Mouse (Mus musculus): ENCODE data around the gene Man1c1. TPM values are rescaled to one million over a fixed set of nuclear protein-coding genes. Genes with fewer than 3 reads are reported as not detected.

The Man1c1 gene
- total and polyA plus RNA-seq, 2 experiments from 2014 or later, result 2.4 to 9.9 TPM

DNA sequence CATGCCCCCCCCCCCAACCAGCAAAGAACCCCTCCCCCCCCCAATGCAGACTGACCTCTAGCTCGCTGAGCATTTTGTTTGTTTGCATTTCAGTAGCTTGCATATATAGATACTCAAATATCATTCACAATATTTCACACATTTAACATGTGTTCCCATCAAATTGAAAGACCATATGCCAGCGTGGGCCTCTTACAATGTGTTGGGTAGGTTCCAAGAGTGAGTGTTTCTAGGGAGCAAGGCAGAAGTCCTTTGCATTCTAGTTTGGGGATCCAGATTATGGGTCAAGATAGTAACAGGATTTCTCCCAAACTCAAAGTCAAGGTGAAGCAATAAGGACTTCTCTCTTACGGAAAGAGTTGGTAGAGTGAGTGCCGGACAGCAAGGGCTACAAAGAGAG is 185.5 kb downstream of the Man1c1 start:
- no peaks in the 10 kb centered on the region for H3K36me3 ChIP-seq (ENCODE audit: insufficient read depth)
- DNase-seq, result no peak
- H3K27me3 ChIP-seq (ENCODE audit: insufficient read depth, low read length), result no peaks in the 10 kb centered on the region
- no peak overlapping the region for H3K4me3 ChIP-seq (ENCODE audit: low read depth, low read length)
- no peak for TF ChIP-seq CTCF (IDR thresholded peaks at IDR 0.05; ENCODE audit: low read depth)
- 86% methylated on average over 4 of the region's 4 CpGs for WGBS
- no peaks in the 10 kb centered on the region for H3K4me1 ChIP-seq (ENCODE audit: insufficient read depth)
- H3K4me2 ChIP-seq (ENCODE audit: low read depth), result no peak overlapping the region
- no peaks in the 10 kb centered on the region for H3K9me3 ChIP-seq (ENCODE audit: low read length)
- H3K9ac ChIP-seq, result no peak overlapping the region
- no peak overlapping the region for H3K27ac ChIP-seq (ENCODE audit: low read depth, low read length)
- no peak for ATAC-seq

DNA sequence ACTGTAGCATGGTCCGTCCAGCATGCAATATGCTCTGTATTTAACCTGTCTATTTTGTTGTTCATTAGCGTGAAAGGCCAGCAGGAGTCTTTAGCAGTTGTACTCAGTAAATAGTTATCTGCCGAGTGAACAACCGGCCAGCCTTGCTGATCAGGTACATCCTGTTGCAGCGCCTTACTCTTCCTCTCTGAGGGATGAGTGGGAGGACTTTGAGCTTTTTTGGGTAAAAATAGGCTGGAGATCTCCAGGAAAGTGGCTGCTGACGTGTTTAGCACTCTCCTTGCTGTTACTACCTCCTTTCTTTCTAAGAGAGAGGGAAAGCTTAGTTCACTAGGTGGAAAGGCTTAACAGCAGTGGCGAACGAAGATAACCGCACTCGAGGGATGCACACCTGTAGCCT is 186.4 kb downstream of the Man1c1 start:
- no peak for ATAC-seq
- H3K4me3 ChIP-seq (ENCODE audit: low read depth, low read length), result no peak overlapping the region
- no peak overlapping the region for H3K9ac ChIP-seq
- no peaks in the 10 kb centered on the region for H3K27me3 ChIP-seq (ENCODE audit: insufficient read depth, low read length)
- H3K4me1 ChIP-seq (ENCODE audit: insufficient read depth), result no peaks in the 10 kb centered on the region
- no peak overlapping the region for H3K4me2 ChIP-seq (ENCODE audit: low read depth)
- H3K27ac ChIP-seq (ENCODE audit: low read depth, low read length), result no peak overlapping the region
- H3K9me3 ChIP-seq (ENCODE audit: low read length), result no peaks in the 10 kb centered on the region
- DNase-seq, result no peak
- no peak for TF ChIP-seq CTCF (IDR thresholded peaks at IDR 0.05; ENCODE audit: low read depth)
- WGBS, result 86% methylated on average over 10 of the region's 10 CpGs
- H3K36me3 ChIP-seq (ENCODE audit: insufficient read depth), result no peaks in the 10 kb centered on the region

DNA sequence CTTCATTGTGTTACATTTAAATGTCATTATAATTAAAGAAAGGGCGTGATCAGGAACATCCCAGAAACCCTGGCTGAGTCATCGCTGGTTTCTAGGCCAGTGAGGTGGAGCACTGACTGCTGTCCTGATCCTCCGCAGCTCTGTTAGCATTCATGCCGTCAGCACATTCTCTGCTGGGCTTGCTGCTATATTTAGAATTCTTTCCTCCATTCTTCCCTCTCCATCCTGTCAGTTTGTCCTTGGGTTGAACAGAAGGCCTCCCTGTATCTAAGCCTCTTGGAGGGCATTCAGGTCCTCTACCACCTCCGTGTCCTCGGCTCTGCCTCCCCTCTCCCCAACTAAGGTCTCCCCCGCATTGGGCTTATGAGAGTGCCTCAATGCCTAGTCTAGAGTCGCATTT is 187.1 kb downstream of the Man1c1 start:
- Histone ChIP-seq H3K36me3 (ENCODE audit: insufficient read depth) (no peaks in the 10 kb centered on the region), H3K4me3 (ENCODE audit: low read depth, low read length) (no peak overlapping the region), H3K4me2 (ENCODE audit: low read depth) (no peak overlapping the region), H3K4me1 (ENCODE audit: insufficient read depth) (no peaks in the 10 kb centered on the region), H3K9me3 (ENCODE audit: low read length) (no peaks in the 10 kb centered on the region), H3K27ac (ENCODE audit: low read depth, low read length) (peak overlapping the region; percentile 58; the same call in 1 of the 2 replicates), H3K27me3 (ENCODE audit: insufficient read depth, low read length) (no peaks in the 10 kb centered on the region), H3K9ac (no peak overlapping the region)
- 74% methylated on average over 8 of the region's 8 CpGs for WGBS
- no peak for TF ChIP-seq CTCF (IDR thresholded peaks at IDR 0.05; ENCODE audit: low read depth)
- no peak for ATAC-seq
- DNase-seq, result no peak

DNA sequence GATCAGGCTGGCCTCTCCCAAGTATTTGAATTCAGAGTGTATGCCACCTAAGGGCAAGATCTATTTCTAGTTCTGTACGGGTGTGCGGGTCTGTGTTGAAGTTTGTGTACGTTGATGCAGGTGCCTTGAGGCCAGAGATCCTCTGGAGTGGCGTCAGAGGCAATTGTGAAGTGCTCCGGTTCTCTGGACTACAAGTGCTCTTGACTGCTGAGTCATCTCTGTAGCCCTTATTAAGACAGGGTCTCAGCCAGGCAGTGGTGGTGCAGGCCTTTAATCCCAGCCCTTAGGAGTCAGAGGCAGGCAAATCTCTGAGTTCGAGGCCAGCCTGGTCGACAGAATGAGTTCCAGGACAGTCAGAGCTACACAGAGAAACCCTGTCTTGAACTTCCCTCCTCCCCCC is 188.5 kb downstream of the Man1c1 start:
- no peaks in the 10 kb centered on the region for H3K27me3 ChIP-seq (ENCODE audit: insufficient read depth, low read length)
- ATAC-seq, result no peak
- H3K9me3 ChIP-seq (ENCODE audit: low read length), result no peaks in the 10 kb centered on the region
- H3K27ac ChIP-seq (ENCODE audit: low read depth, low read length), result no peak overlapping the region
- no peak overlapping the region for H3K4me2 ChIP-seq (ENCODE audit: low read depth)
- TF ChIP-seq CTCF (IDR thresholded peaks at IDR 0.05; ENCODE audit: low read depth), result no peak
- H3K4me1 ChIP-seq (ENCODE audit: insufficient read depth), result no peaks in the 10 kb centered on the region
- WGBS, result 77% methylated on average over 7 of the region's 7 CpGs
- H3K9ac ChIP-seq, result no peak overlapping the region
- no peak overlapping the region for H3K4me3 ChIP-seq (ENCODE audit: low read depth, low read length)
- no peaks in the 10 kb centered on the region for H3K36me3 ChIP-seq (ENCODE audit: insufficient read depth)
- no peak for DNase-seq

DNA sequence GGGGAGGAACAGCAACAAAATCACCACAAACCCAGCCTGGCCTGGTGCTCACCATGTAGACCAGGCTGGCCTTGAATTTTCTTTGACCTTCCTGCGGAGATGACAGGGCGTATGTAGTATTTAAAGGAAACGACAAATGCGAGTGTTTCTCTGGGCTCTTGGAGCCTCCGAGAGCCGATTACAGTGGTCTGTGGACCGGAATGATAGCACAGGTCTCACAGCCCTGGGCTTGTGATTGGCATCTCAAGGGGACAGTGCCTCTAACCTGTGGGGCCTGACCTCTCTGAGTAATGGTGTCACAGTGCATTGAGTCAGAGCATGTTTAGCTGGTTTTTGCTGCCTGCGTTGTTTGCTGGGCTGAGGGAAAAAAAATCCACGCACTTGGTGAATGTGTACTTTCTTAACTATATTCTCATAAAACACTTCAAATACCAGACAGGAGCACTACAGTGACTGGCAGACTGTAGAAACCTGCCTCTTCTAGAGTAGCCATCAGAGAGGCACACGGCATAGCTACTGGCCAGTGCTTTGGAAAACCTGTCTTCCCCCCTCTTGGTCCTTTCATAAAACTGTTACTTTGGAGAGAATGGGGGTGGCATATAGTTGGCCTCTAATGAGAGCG is 189.7 kb downstream of the Man1c1 start:
- no peaks in the 10 kb centered on the region for H3K9me3 ChIP-seq (ENCODE audit: low read length)
- no peak for DNase-seq

DNA sequence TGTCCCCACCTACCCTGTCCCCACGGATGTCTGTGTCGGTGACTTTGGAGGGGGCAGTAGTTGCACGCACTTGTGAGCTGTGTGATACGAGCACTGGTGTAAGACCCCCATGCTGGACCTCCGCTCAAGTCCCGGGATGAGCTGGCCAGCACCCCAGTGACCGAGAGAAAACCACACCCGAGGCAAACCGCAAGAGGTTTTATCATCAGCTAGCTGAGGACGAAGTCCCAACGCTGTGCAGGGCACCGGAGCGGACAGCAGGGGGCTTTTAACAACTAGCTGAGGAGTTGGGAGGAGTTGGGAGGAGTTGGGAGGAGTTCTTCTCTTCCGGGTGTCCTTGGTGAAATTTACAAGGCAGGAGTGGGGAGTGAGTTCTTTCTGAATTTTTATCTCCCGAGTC is 191.3 kb downstream of the Man1c1 start:
- WGBS, result 30% methylated on average over 15 of the region's 15 CpGs
- H3K4me3 ChIP-seq (ENCODE audit: low read depth, low read length), result no peak overlapping the region
- no peaks in the 10 kb centered on the region for H3K27me3 ChIP-seq (ENCODE audit: insufficient read depth, low read length)
- peak; percentile 59 for TF ChIP-seq CTCF (IDR thresholded peaks at IDR 0.05; ENCODE audit: low read depth)
- peaks cover 7% of the 10 kb centered on the region for H3K36me3 ChIP-seq (ENCODE audit: insufficient read depth)
- peak overlapping the region; percentile 1; the same call in 1 of the 2 replicates for H3K4me2 ChIP-seq (ENCODE audit: low read depth)
- H3K9ac ChIP-seq, result no peak overlapping the region
- H3K27ac ChIP-seq (ENCODE audit: low read depth, low read length), result no peak overlapping the region
- H3K9me3 ChIP-seq (ENCODE audit: low read length), result no peaks in the 10 kb centered on the region
- no peak for ATAC-seq
- no peaks in the 10 kb centered on the region for H3K4me1 ChIP-seq (ENCODE audit: insufficient read depth)
- DNase-seq, result peak; percentile 58

More for the DNA sequence above, 189.7 kb downstream of the Man1c1 start:
- Histone ChIP-seq H3K9ac (no peak overlapping the region), H3K27me3 (ENCODE audit: insufficient read depth, low read length) (no peaks in the 10 kb centered on the region), H3K4me2 (ENCODE audit: low read depth) (no peak overlapping the region), H3K36me3 (ENCODE audit: insufficient read depth) (no peaks in the 10 kb centered on the region), H3K27ac (ENCODE audit: low read depth, low read length) (no peak overlapping the region), H3K4me1 (ENCODE audit: insufficient read depth) (no peaks in the 10 kb centered on the region), H3K4me3 (ENCODE audit: low read depth, low read length) (no peak overlapping the region)
- ATAC-seq, result no peak
- WGBS, result 94% methylated on average over 11 of the region's 11 CpGs
- TF ChIP-seq CTCF (IDR thresholded peaks at IDR 0.05; ENCODE audit: low read depth), result no peak

DNA sequence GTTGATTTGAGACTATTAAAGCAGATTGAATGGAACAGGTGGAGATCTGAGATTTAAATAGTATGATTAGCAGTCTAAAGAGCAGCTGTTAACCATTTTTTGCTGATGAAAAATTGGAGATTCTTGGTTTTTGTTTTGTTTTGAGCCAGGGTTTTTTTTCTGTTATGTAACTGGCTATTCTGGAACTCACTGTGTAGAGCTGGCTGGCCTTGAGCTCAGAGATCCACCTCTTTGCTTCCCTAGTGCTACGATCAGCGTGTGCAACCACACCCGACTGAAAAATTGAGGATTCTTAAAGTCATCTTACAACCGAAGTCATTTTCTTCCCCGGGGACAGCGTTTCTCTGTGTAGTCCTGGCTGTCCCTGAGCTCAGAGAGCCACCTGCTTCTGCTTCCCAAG is 192.4 kb downstream of the Man1c1 start:
- Histone ChIP-seq H3K4me2 (ENCODE audit: low read depth) (no peak overlapping the region), H3K9ac (no peak overlapping the region), H3K4me1 (ENCODE audit: insufficient read depth) (no peaks in the 10 kb centered on the region), H3K4me3 (ENCODE audit: low read depth, low read length) (no peak overlapping the region), H3K27ac (ENCODE audit: low read depth, low read length) (no peak overlapping the region), H3K9me3 (ENCODE audit: low read length) (no peaks in the 10 kb centered on the region), H3K27me3 (ENCODE audit: insufficient read depth, low read length) (no peaks in the 10 kb centered on the region), H3K36me3 (ENCODE audit: insufficient read depth) (peaks cover 17% of the 10 kb centered on the region)
- DNase-seq, result no peak
- WGBS, result 75% methylated on average over 6 of the region's 6 CpGs
- no peak for ATAC-seq
- no peak for TF ChIP-seq CTCF (IDR thresholded peaks at IDR 0.05; ENCODE audit: low read depth)

Small RNA genes within 50 kb of the gene (microRNA-seq; reads per million reads assigned to microRNA genes)
- 0 reads per million in 2 experiments for gene Mir6403

Other genes with a start within 250 kb of the Man1c1 start
- 2,537 and 3,460 TPM in 2 replicates for gene Stmn1, start 236.0 kb downstream of the Man1c1 start, total RNA-seq (2014; rRNA removed)
- 7,274 and 8,446 TPM in 2 replicates for gene Stmn1, start 236.0 kb downstream of the Man1c1 start, polyA plus RNA-seq (2015; fragmentation: Nextera tagmentation; extraction: Ambion mirVana)
- 33.9 and 36.6 TPM in 2 replicates for gene Paqr7, start 207.6 kb downstream of the Man1c1 start, total RNA-seq (2014; rRNA removed)
- gene Paqr7, start 207.6 kb downstream of the Man1c1 start, polyA plus RNA-seq (2015; fragmentation: Nextera tagmentation; extraction: Ambion mirVana), result 21.3 and 28.1 TPM in 2 replicates
- gene Aunip, start 193.3 kb downstream of the Man1c1 start, total RNA-seq (2014; rRNA removed), result 1.2 and 1.8 TPM in 2 replicates
- 1.1 and 1.3 TPM in 2 replicates for gene Aunip, start 193.3 kb downstream of the Man1c1 start, polyA plus RNA-seq (2015; fragmentation: Nextera tagmentation; extraction: Ambion mirVana)
- 116 and 119 TPM in 2 replicates for gene Mtfr1l, start 168.9 kb downstream of the Man1c1 start, total RNA-seq (2014; rRNA removed)
- gene Mtfr1l, start 168.9 kb downstream of the Man1c1 start, polyA plus RNA-seq (2015; fragmentation: Nextera tagmentation; extraction: Ambion mirVana), result 191 and 194 TPM in 2 replicates
- 17.1 and 17.9 TPM in 2 replicates for gene Selenon, start 152.1 kb downstream of the Man1c1 start, total RNA-seq (2014; rRNA removed)
- gene Selenon, start 152.1 kb downstream of the Man1c1 start, polyA plus RNA-seq (2015; fragmentation: Nextera tagmentation; extraction: Ambion mirVana), result 11.8 and 13.4 TPM in 2 replicates
- 1.2 and 1.7 TPM in 2 replicates for gene Ldlrap1, start 63.7 kb upstream of the Man1c1 start, total RNA-seq (2014; rRNA removed)
- gene Ldlrap1, start 63.7 kb upstream of the Man1c1 start, polyA plus RNA-seq (2015; fragmentation: Nextera tagmentation; extraction: Ambion mirVana), result 2.3 TPM in 2 replicates
- 84.2 and 103 TPM in 2 replicates for gene Maco1, start 149.1 kb upstream of the Man1c1 start, total RNA-seq (2014; rRNA removed)
- gene Maco1, start 149.1 kb upstream of the Man1c1 start, polyA plus RNA-seq (2015; fragmentation: Nextera tagmentation; extraction: Ambion mirVana), result 55.1 and 78.4 TPM in 2 replicates
- gene Rhd, start 160.2 kb upstream of the Man1c1 start, total RNA-seq (2014; rRNA removed), result 0.19 and 0.38 TPM in 2 replicates
- gene Rhd, start 160.2 kb upstream of the Man1c1 start, polyA plus RNA-seq (2015; fragmentation: Nextera tagmentation; extraction: Ambion mirVana), result 0.14 and 0.70 TPM in 2 replicates
- gene Tmem50a, start 210.7 kb upstream of the Man1c1 start, total RNA-seq (2014; rRNA removed), result 165 and 174 TPM in 2 replicates
- gene Tmem50a, start 210.7 kb upstream of the Man1c1 start, polyA plus RNA-seq (2015; fragmentation: Nextera tagmentation; extraction: Ambion mirVana), result 200 and 248 TPM in 2 replicates
- 93.3 and 95.4 TPM in 2 replicates for gene Rsrp1, start 219.3 kb upstream of the Man1c1 start, total RNA-seq (2014; rRNA removed)
- 180 and 225 TPM in 2 replicates for gene Rsrp1, start 219.3 kb upstream of the Man1c1 start, polyA plus RNA-seq (2015; fragmentation: Nextera tagmentation; extraction: Ambion mirVana)
- gene Syf2, start 226.6 kb upstream of the Man1c1 start, total RNA-seq (2014; rRNA removed), result 53.3 and 64.9 TPM in 2 replicates
- gene Syf2, start 226.6 kb upstream of the Man1c1 start, polyA plus RNA-seq (2015; fragmentation: Nextera tagmentation; extraction: Ambion mirVana), result 75.0 and 84.9 TPM in 2 replicates

Measured in forebrain, postnatal 0 days (tissue).